Mouse (Mus musculus) granulocyte monocyte progenitor cell, adult 5-6 weeks (primary cell): ENCODE data around the gene Zfp651. TPM values are rescaled to one million over a fixed set of nuclear protein-coding genes. Genes with fewer than 3 reads are reported as not detected.

Experiments used
- ATAC-seq: replicated peaks from 2 replicates; pipeline ENCODE4 v1.8.0; 2016; ENCODE audit warnings: mild to moderate bottlenecking, moderate TSS enrichment, inconsistent platforms; ENCODE audit not compliant: poor library complexity, severe bottlenecking
- total RNA-seq, 2 experiments: library from RNA; stranded (forward) in 1 of 2; stranded (reverse) in 1 of 2; fragments of 200-712, 200-1000 nt in 1 of 2; fragments of >200 nt in 1 of 2; fragmentation: Nextera tagmentation in 1 of 2; gene quantifications; 2 replicates each; pipeline ENCODE4 v1.2.3; 2014 to 2017

Zfp651 gene
- total RNA-seq, 2 experiments from 2014 or later, result not detected

- ATAC-seq, result no peak
Measured at GRCm38 (mm10) chr9:121761787-121762186, 2.7 kb downstream of the Zfp651 start.

- no peak for ATAC-seq
Measured at GRCm38 (mm10) chr9:121762248-121762647, 3.1 kb downstream of the Zfp651 start.

- ATAC-seq, result no peak
Measured at GRCm38 (mm10) chr9:121762761-121763160, 3.6 kb downstream of the Zfp651 start.

GRCm38 (mm10) chr9:121763716-121764115 is 4.6 kb downstream of the Zfp651 start:
- ATAC-seq, result no peak

- no peak for ATAC-seq
Measured at GRCm38 (mm10) chr9:121765166-121765855, 6.2 kb downstream of the Zfp651 start.

GRCm38 (mm10) chr9:121772412-121772811 is 13.3 kb downstream of the Zfp651 start:
- ATAC-seq, result no peak

GRCm38 (mm10) chr9:121775951-121776350 is 16.8 kb downstream of the Zfp651 start:
- ATAC-seq, result no peak

- no peak for ATAC-seq
Measured at GRCm38 (mm10) chr9:121776511-121776910, 17.4 kb downstream of the Zfp651 start.

GRCm38 (mm10) chr9:121777484-121778065 is 18.4 kb downstream of the Zfp651 start, which contains the start of gene Klhl40:
Klhl40 (plus strand) TSS chr9:121777607.
- peak; percentile 36 for ATAC-seq

GRCm38 (mm10) chr9:121778066-121778624 is 19.0 kb downstream of the Zfp651 start:
- ATAC-seq, result peak; percentile 65

GRCm38 (mm10) chr9:121784801-121785200 is 25.7 kb downstream of the Zfp651 start:
- no peak for ATAC-seq

GRCm38 (mm10) chr9:121785261-121785660 is 26.1 kb downstream of the Zfp651 start:
- ATAC-seq, result no peak

GRCm38 (mm10) chr9:121786359-121786758 is 27.2 kb downstream of the Zfp651 start:
- ATAC-seq, result no peak

- peak; percentile 71 for ATAC-seq
Measured at GRCm38 (mm10) chr9:121791206-121791605, 32.1 kb downstream of the Zfp651 start.

- no peak for ATAC-seq
Measured at GRCm38 (mm10) chr9:121791757-121792521, 32.8 kb downstream of the Zfp651 start, which contains the start of gene Hhatl. Hhatl (minus strand) TSS chr9:121792507.

GRCm38 (mm10) chr9:121794972-121795539 is 35.9 kb downstream of the Zfp651 start:
- no peak for ATAC-seq

GRCm38 (mm10) chr9:121797722-121798121 is 38.6 kb downstream of the Zfp651 start:
- no peak for ATAC-seq

- ATAC-seq, result no peak
Measured at GRCm38 (mm10) chr9:121798887-121799520, 39.9 kb downstream of the Zfp651 start.

GRCm38 (mm10) chr9:121802747-121803146 is 43.6 kb downstream of the Zfp651 start:
- no peak for ATAC-seq

GRCm38 (mm10) chr9:121807546-121807945 is 48.4 kb downstream of the Zfp651 start:
- ATAC-seq, result no peak
